Mouse (Mus musculus) limb, embryonic 14.5 days (tissue): Measurements from ENCODE around the gene Lrrfip2. TPM values are rescaled to one million over a fixed set of nuclear protein-coding genes. Genes with fewer than 3 reads are reported as not detected.

Source experiments
- ATAC-seq: fragments of 200-750 bp; cut with Nextera tagmentation; 2 replicates; pipeline ENCODE4 v1.8.0; 2017; ENCODE audit warnings: low read depth, moderate number of reproducible peaks, moderate TSS enrichment; ENCODE audit not compliant: low FRiP score
- DNase-seq: peaks from one replicate; pipeline ENCODE4 v3.0.0-alpha.2; 2015; ENCODE audit warnings: low spot score
- H3K27ac ChIP-seq: fragments of 300-500 bp; sonication (generic); replicated peaks from 2 replicates; pipeline ENCODE4 v1.5.1; 2014; ENCODE audit warnings: low read depth, mild to moderate bottlenecking, low read length, moderate library complexity, mixed read lengths
- H3K27me3 ChIP-seq: fragments of 300-500 bp; sonication (generic); 2 replicates; pipeline ENCODE4 v1.6.1; 2014; ENCODE audit warnings: low read length, mixed read lengths; ENCODE audit not compliant: control insufficient read depth, insufficient read depth
- H3K36me3 ChIP-seq: fragments of 300-500 bp; sonication (generic); 2 replicates; pipeline ENCODE4 v1.6.1; 2014; ENCODE audit warnings: mild to moderate bottlenecking, low read length, moderate library complexity, mixed read lengths; ENCODE audit not compliant: control insufficient read depth, insufficient read depth
- H3K4me1 ChIP-seq: fragments of 300-500 bp; sonication (generic); 2 replicates; pipeline ENCODE4 v1.6.1; 2014; ENCODE audit warnings: antibody characterized with exemption, low read length, mixed read lengths; ENCODE audit not compliant: control insufficient read depth, insufficient read depth
- H3K4me2 ChIP-seq: fragments of 300-500 bp; sonication (generic); replicated peaks from 2 replicates; pipeline ENCODE4 v1.6.1; 2014; ENCODE audit warnings: low read depth, mild to moderate bottlenecking, low read length, moderate library complexity; ENCODE audit not compliant: severe bottlenecking
- H3K4me3 ChIP-seq: fragments of 300-500 bp; sonication (generic); replicated peaks from 2 replicates; pipeline ENCODE4 v1.5.1; 2014; ENCODE audit warnings: low read length
- H3K9ac ChIP-seq: fragments of 300-500 bp; sonication (generic); 2 replicates; pipeline ENCODE4 v1.6.1; 2014; ENCODE audit warnings: mild to moderate bottlenecking, low read depth, low read length, moderate library complexity; ENCODE audit not compliant: severe bottlenecking
- H3K9me3 ChIP-seq: fragments of 300-500 bp; sonication (generic); 2 replicates; pipeline ENCODE4 v1.6.1; 2016; ENCODE audit warnings: low read length; ENCODE audit not compliant: control insufficient read depth
- POLR2A ChIP-seq: fragments of 200-500 bp; IDR thresholded peaks from 2 replicates; pipeline ENCODE4 v1.8.0; 2012; ENCODE audit warnings: inconsistent platforms, mild to moderate bottlenecking, moderate library complexity, borderline replicate concordance; ENCODE audit not compliant: insufficient read depth, insufficient read length; ENCODE audit errors: extremely low read depth
- WGBS: fragments of 180-500 bp; shearing (Covaris S2); extraction: QIAGEN DNeasy Blood & Tissue Kit; methylation state at CpG from one replicate; pipeline ENCODE4 v1.1.7; 2014; 5-methylcytosine and 5-hydroxymethylcytosine counted together
- polyA plus RNA-seq, 2 experiments: library from polyadenylated mRNA; depleted of rRNA in 1 of 2; stranded (reverse) in 1 of 2; unstranded in 1 of 2; fragments of >200 nt; fragmentation: Nextera tagmentation in 1 of 2; extraction: Ambion mirVana in 1 of 2; gene quantifications; 2 replicates each; pipeline versions ENCODE4 v1.2.1 to v1.2.3; 2012 to 2014

The Lrrfip2 gene
- polyA plus RNA-seq, 2 experiments: 36.6 to 37.4 TPM

GRCm38 (mm10) chr9:111080801-111081200 lies 36.6 kb upstream of the Lrrfip2 start:
- H3K4me2 ChIP-seq: no peak overlapping the region
- ATAC-seq (no peak), DNase-seq (no peak)
- H3K36me3 ChIP-seq: no peaks in the 10 kb centered on the region
- H3K4me1 ChIP-seq: no peaks in the 10 kb centered on the region
- no peak overlapping the region for H3K27ac ChIP-seq
- TF ChIP-seq POLR2A: no peak
- 93% methylated on average over 8 of the region's 8 CpGs for WGBS
- H3K27me3 ChIP-seq: no peaks in the 10 kb centered on the region
- no peak overlapping the region for H3K9ac ChIP-seq
- H3K9me3 ChIP-seq: no peaks in the 10 kb centered on the region
- no peak overlapping the region for H3K4me3 ChIP-seq

GRCm38 (mm10) chr9:111081765-111082164 lies 35.6 kb upstream of the Lrrfip2 start:
- no peak for TF ChIP-seq POLR2A
- no peaks in the 10 kb centered on the region for H3K9me3 ChIP-seq
- H3K9ac ChIP-seq: no peak overlapping the region
- no peak overlapping the region for H3K27ac ChIP-seq
- H3K36me3 ChIP-seq: no peaks in the 10 kb centered on the region
- H3K4me2 ChIP-seq: no peak overlapping the region
- no peaks in the 10 kb centered on the region for H3K4me1 ChIP-seq
- H3K4me3 ChIP-seq: no peak overlapping the region
- H3K27me3 ChIP-seq: no peaks in the 10 kb centered on the region
- 77% methylated on average over 5 of the region's 5 CpGs for WGBS
- DNase-seq: no peak
- no peak for ATAC-seq

GRCm38 (mm10) chr9:111085329-111085728 lies 32.1 kb upstream of the Lrrfip2 start:
- no peaks in the 10 kb centered on the region for H3K27me3 ChIP-seq
- no peaks in the 10 kb centered on the region for H3K36me3 ChIP-seq
- no peak overlapping the region for H3K9ac ChIP-seq
- DNase-seq: no peak
- 55% methylated on average over 4 of the region's 4 CpGs for WGBS
- H3K9me3 ChIP-seq: no peaks in the 10 kb centered on the region
- no peak for ATAC-seq
- H3K4me2 ChIP-seq: no peak overlapping the region
- no peak overlapping the region for H3K4me3 ChIP-seq
- no peak for TF ChIP-seq POLR2A
- H3K27ac ChIP-seq: no peak overlapping the region
- H3K4me1 ChIP-seq: peaks cover 6% of the 10 kb centered on the region; the same call in 1 of the 2 replicates

GRCm38 (mm10) chr9:111086137-111086536 lies 31.3 kb upstream of the Lrrfip2 start:
- WGBS: 63% methylated on average over 6 of the region's 6 CpGs

GRCm38 (mm10) chr9:111086995-111087606 lies 30.3 kb upstream of the Lrrfip2 start:
- Histone ChIP-seq H3K36me3 (no peaks in the 10 kb centered on the region), H3K9ac (no peak overlapping the region), H3K9me3 (no peaks in the 10 kb centered on the region), H3K4me3 (no peak overlapping the region), H3K27ac (no peak overlapping the region), H3K27me3 (no peaks in the 10 kb centered on the region), H3K4me1 (peaks cover 6% of the 10 kb centered on the region; the same call in 1 of the 2 replicates), H3K4me2 (no peak overlapping the region)
- 29% methylated on average over 3 of the region's 3 CpGs for WGBS
- ATAC-seq (no peak), DNase-seq (no peak)
- TF ChIP-seq POLR2A: no peak

More at GRCm38 (mm10) chr9:111086137-111086536, 31.3 kb upstream of the Lrrfip2 start:
- H3K27ac ChIP-seq: no peak overlapping the region
- no peak overlapping the region for H3K4me2 ChIP-seq
- ATAC-seq (no peak), DNase-seq (no peak)
- no peaks in the 10 kb centered on the region for H3K36me3 ChIP-seq
- H3K9me3 ChIP-seq: no peaks in the 10 kb centered on the region
- H3K4me3 ChIP-seq: no peak overlapping the region
- no peak for TF ChIP-seq POLR2A
- peaks cover 6% of the 10 kb centered on the region; the same call in 1 of the 2 replicates for H3K4me1 ChIP-seq
- no peaks in the 10 kb centered on the region for H3K27me3 ChIP-seq
- no peak overlapping the region for H3K9ac ChIP-seq

GRCm38 (mm10) chr9:111087960-111088359 lies 29.4 kb upstream of the Lrrfip2 start:
- Histone ChIP-seq H3K9ac (no peak overlapping the region), H3K36me3 (no peaks in the 10 kb centered on the region), H3K4me2 (no peak overlapping the region), H3K27ac (no peak overlapping the region), H3K9me3 (no peaks in the 10 kb centered on the region), H3K27me3 (no peaks in the 10 kb centered on the region), H3K4me3 (no peak overlapping the region), H3K4me1 (peaks cover 6% of the 10 kb centered on the region; the same call in 1 of the 2 replicates)
- 7% methylated on average over 5 of the region's 5 CpGs for WGBS
- ATAC-seq: no peak
- no peak for DNase-seq
- no peak for TF ChIP-seq POLR2A
